In the genomic region with DNA sequence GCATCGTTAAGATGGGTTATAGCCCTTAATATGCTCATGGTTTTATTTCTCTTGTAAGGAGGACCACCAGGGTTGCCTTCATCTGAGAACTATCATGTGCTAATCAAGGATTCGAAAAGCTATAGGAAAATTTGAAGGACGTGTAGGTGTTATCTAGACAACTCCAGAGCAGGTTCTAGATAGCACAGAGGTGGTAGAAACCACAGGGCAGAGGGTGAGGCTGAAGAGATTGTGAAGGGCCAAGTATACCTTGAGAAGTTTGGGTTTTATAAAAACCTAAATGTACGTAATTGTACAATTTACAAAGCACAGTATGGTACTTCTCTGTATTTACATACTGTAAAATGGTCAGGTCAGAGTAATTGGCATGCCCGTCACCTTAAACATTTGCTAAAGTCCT, we compare ENCODE assay signal across 9 mouse cellular contexts. TPM values are rescaled to one million over a fixed set of nuclear protein-coding genes. Genes with fewer than 3 reads are reported as not detected.
DNase-seq lines count a peak whose midpoint lies in the region; ATAC-seq and TF ChIP-seq lines count a peak whose summit lies in the region.
"Had no signal": no experiment of that assay in that cellular context is flagged by ENCODE, and none has a peak within 500 bp of the region (broad histone marks: within the 10 kb centered on the region; RNA-seq: fewer than 3 reads in every experiment).

No protein-coding gene starts in this region.

- H3K27ac ChIP-seq in cerebellum, adult 2 months (ENCODE audit: insufficient read depth, low read length), result peak overlapping the region; percentile 76; the same call in 1 of the 2 replicates
- peak overlapping the region; percentile 90 for H3K27ac ChIP-seq in kidney, embryonic 14.5 days (ENCODE audit: low read depth, low read length)
- H3K27ac ChIP-seq in testis, adult 2 months (ENCODE audit: control insufficient read depth, insufficient read depth, low read depth, low read length), result peak overlapping the region; percentile 83

- no peak for DNase-seq in cerebellum, adult 2 months
- no peak for DNase-seq in cerebellum, postnatal 4 days (ENCODE audit: low spot score in 2 of 2)
- no peak for DNase-seq in kidney, adult 11 months
- DNase-seq in testis, postnatal 14 days (ENCODE audit: low spot score), result no peak
- no peak for DNase-seq in B cell, adult 2 months
- DNase-seq in frontal cortex, postnatal 25 days (ENCODE audit: low spot score in 2 of 2), result no peak
- DNase-seq: layer of hippocampus, adult 9-11 months had no signal

- TF ChIP-seq POLR2A in cerebellum, adult 2 months (IDR thresholded peaks at IDR 0.05; ENCODE audit: borderline replicate concordance, insufficient read depth, low read length), result no peak
- no peak for TF ChIP-seq POLR2A in testis, adult 2 months (IDR thresholded peaks at IDR 0.05; ENCODE audit: control insufficient read depth, low read depth, low read length)

- H3K36me3 ChIP-seq in kidney, embryonic 14.5 days (ENCODE audit: control insufficient read depth, insufficient read depth, low read length), result no peaks in the 10 kb centered on the region
- no peaks in the 10 kb centered on the region for H3K36me3 ChIP-seq in testis, adult 2 months (ENCODE audit: control insufficient read depth, insufficient read depth, low read length)

- peak overlapping the region; percentile 19; the same call in 1 of the 2 replicates for H3K4me2 ChIP-seq in kidney, embryonic 14.5 days (replicated peaks; ENCODE audit: low read depth, low read length)

- ATAC-seq in kidney, embryonic 14.5 days (ENCODE audit: low FRiP score, low TSS enrichment), result no peak

- no peaks in the 10 kb centered on the region for H3K27me3 ChIP-seq in cerebellum, adult 2 months (ENCODE audit: control insufficient read depth, insufficient read depth, low read length)
- H3K27me3 ChIP-seq in kidney, embryonic 14.5 days (ENCODE audit: control insufficient read depth, insufficient read depth, low read length), result no peaks in the 10 kb centered on the region
- no peaks in the 10 kb centered on the region for H3K27me3 ChIP-seq in testis, adult 2 months (ENCODE audit: control insufficient read depth, insufficient read depth, low read length)

- no peaks in the 10 kb centered on the region for H3K9me3 ChIP-seq in kidney, embryonic 14.5 days (ENCODE audit: control insufficient read depth, low read length)

- TF ChIP-seq CTCF in cerebellum, adult 2 months (IDR thresholded peaks at IDR 0.05; ENCODE audit: borderline replicate concordance, insufficient read depth, low read depth, low read length), result no peak
- TF ChIP-seq CTCF in testis, adult 2 months (IDR thresholded peaks at IDR 0.05; ENCODE audit: control insufficient read depth, insufficient read depth, insufficient replicate concordance, low read depth, low read length), result no peak

- peak overlapping the region; percentile 23; the same call in 1 of the 2 replicates for H3K9ac ChIP-seq in kidney, embryonic 14.5 days (ENCODE audit: low read depth, low read length)

- WGBS in cerebellum, adult 2 months, result 92% methylated on average over 5 of the region's 5 CpGs
- 81% methylated on average over 5 of the region's 5 CpGs for WGBS in kidney, embryonic 14.5 days

- H3K4me1 ChIP-seq in cerebellum, adult 2 months (ENCODE audit: control insufficient read depth, insufficient read depth, low read length), result peaks cover 25% of the 10 kb centered on the region
- H3K4me1 ChIP-seq in kidney, embryonic 14.5 days (ENCODE audit: control insufficient read depth, insufficient read depth, low read length), result peaks cover 32% of the 10 kb centered on the region
- H3K4me1 ChIP-seq in testis, adult 2 months (ENCODE audit: control insufficient read depth, insufficient read depth, low read length), result no peaks in the 10 kb centered on the region; the same call in none of the 2 replicates

- no peak overlapping the region for H3K4me3 ChIP-seq in cerebellum, adult 2 months (replicated peaks; ENCODE audit: insufficient read depth, low read depth, low read length)
- H3K4me3 ChIP-seq in kidney, embryonic 14.5 days (ENCODE audit: low read length), result no peak overlapping the region
- H3K4me3 ChIP-seq in testis, adult 2 months (ENCODE audit: control insufficient read depth, low read depth, low read length), result no peak overlapping the region

RNA-seq across cellular contexts. Expression of a gene that starts 13.4 kb away (rescaled TPM):
- polyA plus RNA-seq in cerebellum, adult 2 months (2012; rRNA removed), result 63.0 and 65.8 TPM in 2 replicates
- polyA plus RNA-seq in kidney, embryonic 14.5 days (2014; fragmentation: Nextera tagmentation; extraction: Ambion mirVana), result 8.9 and 11.2 TPM in 2 replicates
- 24.1 and 30.0 TPM in 2 replicates for polyA plus RNA-seq in testis, adult 2 months (2012; rRNA removed)

RNA-seq across cellular contexts. Expression of a gene that starts 33.8 kb away (rescaled TPM):
- polyA plus RNA-seq in cerebellum, adult 2 months (2012; rRNA removed), result 0.87 and 2.0 TPM in 2 replicates
- 0.24 and 0.38 TPM in 2 replicates for polyA plus RNA-seq in kidney, embryonic 14.5 days (2014; fragmentation: Nextera tagmentation; extraction: Ambion mirVana)
- 1.6 and 2.2 TPM in 2 replicates for polyA plus RNA-seq in testis, adult 2 months (2012; rRNA removed)

RNA-seq across cellular contexts. Expression of a gene that starts 46.6 kb away (rescaled TPM):
- 51.2 and 56.3 TPM in 2 replicates for polyA plus RNA-seq in cerebellum, adult 2 months (2012; rRNA removed)
- 11.4 and 14.9 TPM in 2 replicates for polyA plus RNA-seq in kidney, embryonic 14.5 days (2014; fragmentation: Nextera tagmentation; extraction: Ambion mirVana)
- polyA plus RNA-seq in testis, adult 2 months (2012; rRNA removed), result 935 and 983 TPM in 2 replicates

RNA-seq across cellular contexts. Expression of a gene that starts 59.3 kb away (rescaled TPM):
- polyA plus RNA-seq in cerebellum, adult 2 months (2012; rRNA removed), result 0.74 and 0.84 TPM in 2 replicates
- 5.1 and 5.2 TPM in 2 replicates for polyA plus RNA-seq in kidney, embryonic 14.5 days (2014; fragmentation: Nextera tagmentation; extraction: Ambion mirVana)
- 0.34 and 0.63 TPM in 2 replicates for polyA plus RNA-seq in testis, adult 2 months (2012; rRNA removed)

Comparison
In these comparisons a context has a peak if more than half of its experiments do, and no peak if none do; other contexts are left out.
1. RNA of a gene that starts 46.6 kb away (polyA plus RNA-seq): 935 to 983 TPM in testis, adult 2 months; 51.2 to 56.3 TPM in cerebellum, adult 2 months and 11.4 to 14.9 TPM in kidney, embryonic 14.5 days; every median in the first group is over 10 times any median in the second.
2. Peak in every context shown above with its lines, with median percentiles within 50 percentile points of each other: H3K27ac ChIP-seq.